Mouse (Mus musculus): ENCODE data around the gene Agrp.

DNA sequence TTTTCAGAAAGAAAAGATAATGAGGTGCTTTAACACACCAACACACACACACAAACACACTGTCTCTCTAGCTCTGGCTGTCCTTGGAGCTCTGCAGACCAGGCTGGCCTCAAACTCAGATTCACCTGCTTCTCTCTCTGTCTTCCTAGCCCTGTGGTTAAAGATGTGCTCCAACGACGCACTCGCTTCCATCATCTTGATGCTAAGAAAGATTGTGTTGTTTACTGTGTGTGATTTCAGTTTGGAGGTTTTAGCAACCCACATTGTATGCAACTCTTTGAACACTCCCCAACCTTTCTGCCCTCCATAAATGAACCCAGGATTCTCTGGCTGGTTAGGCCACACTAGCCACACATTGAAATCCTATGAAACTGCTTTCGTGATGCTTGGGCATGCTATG lies 1.3 kb upstream of the Agrp start:
- TF ChIP-seq CTCF (conservative IDR thresholded peaks at IDR 0.05; ENCODE audit: low read length): no peak
- TF ChIP-seq NANOG (IDR thresholded peaks at IDR 0.05; ENCODE audit: borderline replicate concordance, low read length): no peak

All from E14TG2a.4 (cell line).